Mouse (Mus musculus) testis, adult 2 months (tissue): ENCODE measurements around the gene Pip5k1b.

Experiments
- CTCF ChIP-seq: fragments of 200-500 bp; IDR thresholded peaks from 2 replicates; pipeline ENCODE4 v1.5.1; 2012; ENCODE audit warnings: low read depth, mild to moderate bottlenecking, inconsistent platforms, low read length, moderate library complexity; ENCODE audit not compliant: control insufficient read depth, insufficient read depth, insufficient replicate concordance
- POLR2A ChIP-seq: fragments of 200-500 bp; IDR thresholded peaks from 2 replicates; pipeline ENCODE4 v1.6.1; 2012; ENCODE audit warnings: low read depth, mild to moderate bottlenecking, inconsistent platforms, low read length, moderate library complexity; ENCODE audit not compliant: control insufficient read depth

GRCm38 (mm10) chr19:24554425-24554824, 1.2 kb downstream of the Pip5k1b start:
- TF ChIP-seq POLR2A (no peak), CTCF (no peak)
